Comparison of ENCODE assay signal across 8 mouse cellular contexts in genomic region chr11:32454800-32455506, GRCm38 (mm10). TPM values are rescaled to one million over a fixed set of nuclear protein-coding genes. Genes with fewer than 3 reads are reported as not detected.
A peak's percentile ranks its signal among the peaks of the same experiment; 100 is the strongest.
DNase-seq lines count a peak whose midpoint lies in the region; ATAC-seq and TF ChIP-seq lines count a peak whose summit lies in the region.

Ubtd2 (plus strand) TSS chr11:32455370.

- WGBS in embryonic facial prominence, embryonic 13.5 days: under 1% methylated on average over 50 of the region's 86 CpGs
- WGBS in heart, adult 2 months: 1% methylated on average over 68 of the region's 86 CpGs
- WGBS in limb, embryonic 13.5 days: under 1% methylated on average over 58 of the region's 86 CpGs
- 0% methylated on average over 70 of the region's 86 CpGs for WGBS in midbrain, embryonic 16.5 days

- no peaks in the 10 kb centered on the region for H3K36me3 ChIP-seq in embryonic facial prominence, embryonic 13.5 days
- no peaks in the 10 kb centered on the region; the same call in 1 of the 2 replicates for H3K36me3 ChIP-seq in heart, adult 2 months (ENCODE audit: control insufficient read depth, insufficient read depth, low read length)
- H3K36me3 ChIP-seq in limb, embryonic 13.5 days: no peaks in the 10 kb centered on the region
- H3K36me3 ChIP-seq in midbrain, embryonic 16.5 days (ENCODE audit: control insufficient read depth, insufficient read depth, low read length): no peaks in the 10 kb centered on the region

- no peaks in the 10 kb centered on the region for H3K9me3 ChIP-seq in embryonic facial prominence, embryonic 13.5 days
- H3K9me3 ChIP-seq in limb, embryonic 13.5 days: no peaks in the 10 kb centered on the region
- H3K9me3 ChIP-seq in midbrain, embryonic 16.5 days (replicated peaks; ENCODE audit: control insufficient read depth, low read length, poor library complexity, severe bottlenecking): no peaks in the 10 kb centered on the region

- peak within 1 kb of the TSS; percentile 77 for H3K4me2 ChIP-seq in embryonic facial prominence, embryonic 13.5 days
- peak within 1 kb of the TSS; percentile 85 for H3K4me2 ChIP-seq in limb, embryonic 13.5 days (replicated peaks)
- peak within 1 kb of the TSS; percentile 93 for H3K4me2 ChIP-seq in midbrain, embryonic 16.5 days (ENCODE audit: low read length)

- H3K9ac ChIP-seq in embryonic facial prominence, embryonic 13.5 days: peak within 1 kb of the TSS; percentile 95
- peak within 1 kb of the TSS; percentile 90 for H3K9ac ChIP-seq in heart, adult 2 months (ENCODE audit: low read depth, low read length)
- peak within 1 kb of the TSS; percentile 90 for H3K9ac ChIP-seq in limb, embryonic 13.5 days
- H3K9ac ChIP-seq in midbrain, embryonic 16.5 days (ENCODE audit: low read depth, low read length): peak within 1 kb of the TSS; percentile 95

- H3K27ac ChIP-seq in embryonic facial prominence, embryonic 13.5 days: peak within 1 kb of the TSS; percentile 98
- H3K27ac ChIP-seq in heart, adult 2 months: peak within 1 kb of the TSS; percentile 88
- peak within 1 kb of the TSS; percentile 97 for H3K27ac ChIP-seq in limb, embryonic 13.5 days
- H3K27ac ChIP-seq in midbrain, embryonic 16.5 days (ENCODE audit: low read length): peak within 1 kb of the TSS; percentile 97

- 0 out of 2 replicates have a peak, but pooled peaks have one; percentile 30 for TF ChIP-seq EP300 in heart, adult 2 months (IDR thresholded peaks at IDR 0.05; ENCODE audit: insufficient read depth, low read depth, low read length)

- H3K27me3 ChIP-seq in embryonic facial prominence, embryonic 13.5 days: no peaks in the 10 kb centered on the region
- H3K27me3 ChIP-seq in heart, adult 2 months (ENCODE audit: control insufficient read depth, insufficient read depth, low read length): no peaks in the 10 kb centered on the region
- no peaks in the 10 kb centered on the region for H3K27me3 ChIP-seq in limb, embryonic 13.5 days
- no peaks in the 10 kb centered on the region for H3K27me3 ChIP-seq in midbrain, embryonic 16.5 days (ENCODE audit: control insufficient read depth, insufficient read depth, low read depth, low read length)

- TF ChIP-seq CTCF in heart, adult 2 months (IDR thresholded peaks at IDR 0.05): no peak

- DNase-seq in 3134 (ENCODE audit: extremely low read depth, insufficient read length, low spot score): peak; percentile 93
- DNase-seq in adrenal gland, postnatal 36 days: peak; percentile 99
- DNase-seq in heart, adult 2 months: peak; percentile 98 to 100
- DNase-seq in kidney, adult 8-10 months: peak; percentile 94 to 96
- peak; percentile 95 to 96 for DNase-seq in spleen, postnatal 10 days (ENCODE audit: low spot score in 2 of 2)

- peak; percentile 96 for ATAC-seq in embryonic facial prominence, embryonic 13.5 days (ENCODE audit: insufficient number of reproducible peaks, insufficient read depth, low FRiP score, low TSS enrichment, low read depth)
- peak; percentile 98 for ATAC-seq in limb, embryonic 13.5 days (ENCODE audit: low FRiP score, low read depth)
- peak; percentile 99 for ATAC-seq in midbrain, embryonic 16.5 days

- H3K79me2 ChIP-seq in heart, adult 2 months (replicated peaks; ENCODE audit: control insufficient read depth, insufficient read depth, low read length): no peaks in the 10 kb centered on the region

- TF ChIP-seq POLR2A in heart, adult 2 months (IDR thresholded peaks at IDR 0.05; ENCODE audit: insufficient read depth, low read depth, low read length): peak; percentile 54

- intact Hi-C loops in heart, adult 2 months (cut with DNase I): loop anchor here (2.0 to 10.0 kb wide), 2 partner anchors 78 to 690 kb away; partner anchors contain the start of genes Efcab9, Fgf18 and Stk10

- H3K4me3 ChIP-seq in embryonic facial prominence, embryonic 13.5 days: peak within 1 kb of the TSS; percentile 90
- H3K4me3 ChIP-seq in heart, adult 2 months: peak within 1 kb of the TSS; percentile 79
- peak within 1 kb of the TSS; percentile 83 for H3K4me3 ChIP-seq in limb, embryonic 13.5 days
- peak within 1 kb of the TSS; percentile 96 for H3K4me3 ChIP-seq in midbrain, embryonic 16.5 days (ENCODE audit: low read depth, low read length)

- peaks cover 31% of the 10 kb centered on the region for H3K4me1 ChIP-seq in embryonic facial prominence, embryonic 13.5 days
- no peaks in the 10 kb centered on the region; the same call in none of the 2 replicates for H3K4me1 ChIP-seq in heart, adult 2 months (ENCODE audit: control insufficient read depth, insufficient read depth, low read length)
- peaks cover 31% of the 10 kb centered on the region for H3K4me1 ChIP-seq in limb, embryonic 13.5 days
- peaks cover 19% of the 10 kb centered on the region for H3K4me1 ChIP-seq in midbrain, embryonic 16.5 days (ENCODE audit: control insufficient read depth, insufficient read depth, low read length)

RNA-seq across cellular contexts. Expression of gene Ubtd2, which starts in this region (rescaled TPM):
- 10 to 100 TPM; 15.3 to 15.5 TPM for total RNA-seq in adrenal gland, postnatal 36 days (2021)
- polyA plus RNA-seq in embryonic facial prominence, embryonic 13.5 days (2015; fragmentation: Nextera tagmentation; extraction: Ambion mirVana): 81.2 and 89.7 TPM in 2 replicates
- total RNA-seq in heart, adult 2 months (2021): 1 to 10 TPM; 4.2 to 5.1 TPM
- polyA plus RNA-seq in heart, adult 2 months (2012; rRNA removed): 4.5 and 6.8 TPM in 2 replicates
- 96.4 and 97.3 TPM in 2 replicates for polyA plus RNA-seq in limb, embryonic 13.5 days (2015; fragmentation: Nextera tagmentation; extraction: Ambion mirVana)
- 43.0 and 46.6 TPM in 2 replicates for polyA plus RNA-seq in midbrain, embryonic 16.5 days (2015; fragmentation: Nextera tagmentation; extraction: Ambion mirVana)

Comparison
In these comparisons a context has a peak if more than half of its experiments do, and no peak if none do; other contexts are left out.
1. Peak in every context shown above with its lines: DNase-seq, ATAC-seq, H3K4me3 ChIP-seq and H3K27ac ChIP-seq.